Mouse (Mus musculus) MEL (cell line): ENCODE measurements around the gene B130006D01Rik.

Experiments used
- CHD2 ChIP-seq: IDR thresholded peaks from 2 replicates; pipeline ENCODE4 v1.6.1; 2011; ENCODE audit warnings: low read length, improper control_type of control experiment
- CTCF ChIP-seq, 3 experiments: IDR thresholded peaks in 2 of 3; conservative IDR thresholded peaks in 1 of 3; 2 replicates each; pipeline ENCODE4 v1.5.1; 2011 to 2012; ENCODE audit warnings: low read length in 3 of 3, low read depth in 2 of 3, mild to moderate bottlenecking in 2 of 3, improper control_type of control experiment in 1 of 3, inconsistent platforms in 1 of 3, mixed read lengths in 1 of 3, moderate library complexity in 1 of 3; ENCODE audit not compliant: control insufficient read depth in 1 of 3, insufficient read depth in 1 of 3, poor library complexity in 1 of 3, severe bottlenecking in 1 of 3
- ETS1 ChIP-seq: IDR thresholded peaks from 2 replicates; pipeline ENCODE4 v1.6.1; 2012; ENCODE audit warnings: low read depth, mild to moderate bottlenecking, inconsistent platforms, low read length, improper control_type of control experiment, moderate library complexity
- MAX ChIP-seq: IDR thresholded peaks from 2 replicates; pipeline ENCODE4 v1.6.1; 2011; ENCODE audit warnings: low read length, improper control_type of control experiment
- RAD21 ChIP-seq: IDR thresholded peaks from 2 replicates; pipeline ENCODE4 v1.6.1; 2011; ENCODE audit warnings: mild to moderate bottlenecking, low read depth, low read length, improper control_type of control experiment
- USF2 ChIP-seq, 2 experiments: IDR thresholded peaks; 2 replicates each; pipeline ENCODE4 v1.6.1; 2011 to 2012; ENCODE audit warnings: improper control_type of control experiment in 2 of 2, low read length in 2 of 2, borderline replicate concordance in 1 of 2, inconsistent platforms in 1 of 2, low read depth in 1 of 2, mild to moderate bottlenecking in 1 of 2; ENCODE audit not compliant: insufficient read depth in 1 of 2

- TF ChIP-seq CTCF (IDR thresholded peaks at IDR 0.05 in 2 of 3, conservative IDR thresholded peaks at IDR 0.05 in 1 of 3; ENCODE audit: control insufficient read depth in 1 of 3, insufficient read depth in 1 of 3, low read depth in 2 of 3, low read length in 3 of 3, poor library complexity in 1 of 3, severe bottlenecking in 1 of 3) (no peak), RAD21 (no peak), MAX (no peak), USF2 (IDR thresholded peaks at IDR 0.05; ENCODE audit: borderline replicate concordance in 1 of 2, insufficient read depth in 1 of 2, low read depth in 1 of 2, low read length in 2 of 2) (no peak), ETS1 (no peak), CHD2 (no peak)
Observed at GRCm38 (mm10) chr11:95713225-95713810, 10.1 kb upstream of the B130006D01Rik start.
